Mouse (Mus musculus): ENCODE data around the gene Dclk3.

GRCm38 (mm10) chr9:111457936-111458310 is 19.0 kb downstream of the Dclk3 start:
- TF ChIP-seq POLR2A (IDR thresholded peaks at IDR 0.05; ENCODE audit: insufficient read depth, low read depth, low read length) (no peak), CTCF (IDR thresholded peaks at IDR 0.05; ENCODE audit: insufficient read depth, low read depth, low read length) (no peak)
